Mouse (Mus musculus) kidney, postnatal 4 days (tissue): ENCODE data around the gene Psmd13.
"Not testable (repeated sequence)": the region's sequence is repeated elsewhere in the genome, so short reads cannot be mapped to it uniquely, and the experiment has no call there.

Experiments used
- DNase-seq, 2 experiments: peaks; one replicate each; pipeline ENCODE4 v3.0.0; 2021; ENCODE audit warnings: mixed read lengths in 2 of 2

The Psmd13 gene

GRCm38 (mm10) chr7:140856785-140857549 lies 24.8 kb upstream of the Psmd13 start, which contains the start of gene Ric8a:
Ric8a (plus strand) TSS chr7:140856957.
- peak; percentile 89 to 93 for DNase-seq

DNA sequence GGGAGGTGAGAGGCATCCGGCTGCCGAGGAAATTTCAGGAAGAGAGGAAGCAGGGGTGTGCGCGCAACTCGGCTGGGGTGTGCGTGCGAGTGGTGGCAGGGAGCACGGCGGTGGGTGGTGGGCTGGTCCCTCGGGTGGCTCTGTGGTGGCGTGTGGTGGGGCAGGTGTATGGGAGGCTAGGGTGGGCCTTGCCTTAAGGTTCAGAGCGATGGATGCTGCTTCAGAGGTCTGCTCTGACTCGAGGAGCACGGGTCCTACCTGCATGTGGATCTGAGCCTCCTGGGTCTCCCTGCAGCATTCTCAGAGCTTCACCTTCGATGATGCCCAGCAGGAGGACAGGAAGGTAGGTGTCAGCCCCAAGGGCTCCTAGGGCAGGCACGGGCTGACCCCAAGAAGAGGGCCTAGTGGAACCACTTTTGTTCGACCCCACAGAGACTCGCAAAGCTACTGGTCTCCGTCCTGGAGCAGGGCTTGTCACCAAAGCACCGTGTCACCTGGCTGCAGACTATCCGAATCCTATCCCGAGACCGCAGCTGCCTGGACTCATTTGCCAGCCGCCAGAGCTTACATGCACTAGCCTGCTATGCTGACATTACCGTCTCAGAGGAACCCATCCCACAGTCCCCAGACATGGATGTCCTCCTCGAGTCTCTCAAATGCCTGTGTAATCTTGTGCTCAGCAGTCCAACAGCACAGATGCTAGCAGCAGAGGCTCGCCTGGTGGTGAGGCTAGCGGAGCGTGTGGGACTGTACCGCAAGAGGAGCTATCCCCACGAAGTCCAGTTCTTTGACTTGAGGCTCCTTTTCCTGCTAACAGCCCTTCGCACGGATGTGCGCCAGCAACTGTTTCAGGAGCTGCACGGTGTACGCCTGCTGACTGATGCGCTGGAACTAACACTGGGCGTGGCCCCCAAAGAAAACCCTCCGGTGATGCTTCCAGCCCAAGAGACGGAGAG lies 23.9 kb upstream of the Psmd13 start, which contains the start of gene Bet1l:
Bet1l (minus strand) TSS at position 28 of the 956 bp plus-strand sequence.
- peak in 1 of 2 experiments; percentile 43 for DNase-seq

GRCm38 (mm10) chr7:140858746-140859145 lies 23.0 kb upstream of the Psmd13 start:
- no peak for DNase-seq

DNA sequence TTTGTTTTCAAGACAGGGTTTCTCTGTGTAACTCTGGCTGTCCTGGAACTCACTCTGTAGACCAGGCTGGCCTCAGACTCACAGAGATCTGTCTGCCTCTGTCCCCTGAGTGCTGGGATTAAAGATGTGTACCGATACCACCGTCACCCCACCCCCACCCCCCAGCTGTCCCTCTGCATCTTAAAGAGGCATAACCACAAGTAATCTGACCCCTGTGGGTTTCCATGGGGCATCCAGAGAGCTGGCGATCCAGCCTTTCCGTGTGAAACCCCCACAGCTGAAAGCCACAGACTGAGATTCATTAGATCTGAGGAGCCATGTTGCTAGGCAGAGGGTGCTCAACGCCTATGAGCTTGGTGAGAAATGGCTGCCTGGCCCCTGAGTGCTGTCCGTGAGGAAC lies 21.8 kb upstream of the Psmd13 start:
- no peak for DNase-seq

- no peak for DNase-seq
Observed at GRCm38 (mm10) chr7:140860728-140861127, 21.0 kb upstream of the Psmd13 start.

DNA sequence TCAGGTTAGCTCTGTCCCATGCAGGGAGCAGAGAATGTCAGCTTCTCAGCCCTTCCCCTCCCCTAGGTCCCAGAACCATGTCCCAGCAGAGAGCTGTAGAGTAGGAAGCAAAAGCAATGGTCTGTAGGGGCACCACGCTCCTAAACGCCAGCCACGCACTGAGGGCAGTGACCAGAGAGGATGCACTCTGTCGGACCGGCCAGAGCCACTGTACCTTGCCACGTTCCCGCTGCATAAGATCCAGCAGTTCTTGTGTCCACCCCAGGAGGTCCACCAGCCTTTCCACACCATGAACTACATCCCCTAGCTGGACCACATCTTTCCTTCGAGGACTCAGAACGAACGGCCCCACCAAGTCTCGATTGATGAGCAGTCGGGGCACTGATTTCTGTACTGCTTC lies 17.0 kb upstream of the Psmd13 start:
- no peak for DNase-seq

DNA sequence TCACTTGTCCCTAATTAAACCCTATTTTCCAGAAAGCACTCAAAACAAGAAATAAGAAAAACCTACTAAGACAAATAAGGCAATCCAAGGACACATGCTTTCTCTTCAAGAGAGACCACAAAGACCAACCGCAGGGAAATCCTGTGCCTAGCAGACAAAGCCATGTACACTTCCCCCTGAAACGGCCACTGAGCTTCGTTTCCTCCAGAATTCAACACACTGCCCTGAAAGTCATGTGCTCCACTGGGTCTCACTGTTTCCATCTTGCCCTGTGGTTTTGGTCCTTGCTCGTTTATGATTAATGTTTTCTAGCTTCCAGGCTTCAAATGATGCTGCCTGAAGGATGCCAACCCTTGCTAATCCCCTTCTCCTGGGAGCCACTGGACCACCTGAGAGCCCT lies 7.5 kb upstream of the Psmd13 start:
- DNase-seq: no peak

GRCm38 (mm10) chr7:140877364-140877763 lies 4.4 kb upstream of the Psmd13 start:
- no peak for DNase-seq

DNA sequence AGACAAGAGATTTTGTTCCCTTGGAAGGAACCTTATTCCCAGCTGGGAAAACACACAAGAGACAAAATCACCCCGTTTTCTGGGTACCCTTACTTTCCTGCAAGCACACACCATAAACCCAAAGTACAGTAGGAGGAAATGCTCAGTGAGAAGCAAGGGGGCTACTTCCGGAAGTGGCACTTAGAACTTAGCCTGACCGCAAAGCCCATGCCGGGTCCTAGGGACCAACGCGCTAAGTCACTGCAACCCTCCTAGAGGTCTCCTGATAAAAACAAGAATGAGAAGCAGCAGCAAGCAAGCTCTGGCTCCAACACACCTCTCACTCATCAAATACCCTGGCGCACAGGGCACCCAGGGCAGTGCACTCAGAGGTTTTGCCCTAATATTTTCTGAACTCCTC lies 2.4 kb upstream of the Psmd13 start:
- DNase-seq: no peak

GRCm38 (mm10) chr7:140880419-140880818 lies 1.3 kb upstream of the Psmd13 start:
- peak in 1 of 2 experiments; percentile 37 for DNase-seq

DNA sequence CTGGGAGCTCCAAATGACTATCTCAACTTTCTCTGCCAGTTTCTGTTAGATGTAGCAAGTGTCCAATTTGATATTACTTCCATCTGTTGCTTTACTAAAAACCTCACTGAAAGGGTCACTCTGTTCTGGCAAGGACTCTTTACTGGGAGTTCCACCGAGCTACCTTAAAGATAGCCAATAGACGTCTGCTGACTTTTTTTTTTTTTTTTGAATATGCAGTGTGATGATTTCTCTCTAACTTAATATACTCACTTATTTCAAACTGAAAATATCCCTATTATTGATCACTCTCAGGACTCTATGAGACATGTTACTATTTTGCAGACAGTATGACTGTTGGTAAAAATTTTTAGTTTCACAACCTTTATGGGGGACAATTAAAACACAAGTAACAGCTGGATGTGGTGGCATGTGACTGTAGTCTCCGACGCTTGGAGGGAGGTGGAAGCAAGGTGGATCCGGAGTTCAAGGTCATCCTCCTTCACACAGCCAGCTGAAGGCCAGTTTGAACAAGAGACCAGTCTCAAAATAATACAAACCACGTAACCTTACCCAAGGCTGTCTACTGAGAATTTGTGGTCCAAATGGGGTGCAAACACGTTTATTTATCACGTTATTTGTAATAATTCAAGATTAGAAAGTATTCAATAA lies 778 bp upstream of the Psmd13 start:
- DNase-seq: peak in 1 of 2 experiments; percentile 24

DNA sequence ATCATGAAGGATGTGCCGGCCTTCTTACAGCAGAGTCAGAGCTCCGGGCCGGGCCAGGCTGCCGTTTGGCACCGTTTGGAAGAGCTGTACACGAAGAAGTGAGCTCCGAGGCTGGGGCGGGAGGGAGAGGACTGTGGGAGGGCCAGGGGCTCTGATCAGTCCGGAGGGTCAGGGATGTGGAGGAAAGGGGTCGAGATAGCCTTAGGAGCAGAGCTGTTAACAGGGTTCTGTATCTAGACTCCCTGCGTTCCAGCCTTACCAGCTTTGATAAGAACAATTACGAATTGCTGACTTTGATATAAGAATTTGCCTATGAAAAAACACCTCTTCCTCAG lies 668 bp downstream of the Psmd13 start:
- DNase-seq: no peak

DNA sequence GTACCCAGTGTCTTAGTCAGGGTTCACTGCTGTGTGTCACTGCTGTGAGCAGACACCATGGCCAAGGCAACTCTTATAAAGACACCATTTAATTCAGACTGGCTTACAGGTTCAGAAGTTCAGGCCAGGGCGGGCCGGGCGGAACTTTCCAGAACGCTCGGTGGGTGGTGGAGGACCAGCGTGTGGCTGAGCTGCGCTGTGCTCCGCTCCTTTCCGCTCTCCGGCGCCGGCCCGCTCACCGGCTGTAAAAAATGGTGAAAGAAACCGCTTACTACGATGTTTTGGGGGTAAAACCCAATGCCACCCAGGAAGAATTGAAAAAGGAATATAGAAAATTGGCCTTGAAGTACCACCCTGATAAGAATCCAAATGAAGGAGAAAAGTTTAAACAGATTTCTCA lies 8.9 kb downstream of the Psmd13 start:
- DNase-seq: not testable (repeated sequence)

- no peak for DNase-seq
Observed at GRCm38 (mm10) chr7:140894031-140894430, 12.3 kb downstream of the Psmd13 start.

DNA sequence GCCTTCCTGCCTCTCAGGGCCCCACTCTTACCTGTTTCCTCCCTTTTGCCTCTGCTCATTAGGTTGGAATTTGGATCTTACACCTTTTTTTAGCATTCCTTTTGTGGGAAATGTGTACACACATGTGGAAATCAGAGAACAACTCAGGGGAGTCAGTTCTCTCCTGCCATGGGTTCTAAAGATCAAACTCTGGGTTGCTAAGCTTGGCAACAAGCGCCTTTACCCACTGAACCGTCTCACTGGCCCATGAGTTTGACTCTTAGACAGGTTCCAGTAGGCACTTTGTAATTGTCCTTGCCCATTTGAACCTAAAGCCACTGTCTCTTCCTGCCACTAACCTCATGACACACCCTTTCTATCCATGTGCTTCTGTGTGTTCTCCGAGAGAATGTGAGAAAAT lies 12.8 kb downstream of the Psmd13 start:
- no peak for DNase-seq

GRCm38 (mm10) chr7:140897863-140898262 lies 16.1 kb downstream of the Psmd13 start:
- DNase-seq: no peak

DNA sequence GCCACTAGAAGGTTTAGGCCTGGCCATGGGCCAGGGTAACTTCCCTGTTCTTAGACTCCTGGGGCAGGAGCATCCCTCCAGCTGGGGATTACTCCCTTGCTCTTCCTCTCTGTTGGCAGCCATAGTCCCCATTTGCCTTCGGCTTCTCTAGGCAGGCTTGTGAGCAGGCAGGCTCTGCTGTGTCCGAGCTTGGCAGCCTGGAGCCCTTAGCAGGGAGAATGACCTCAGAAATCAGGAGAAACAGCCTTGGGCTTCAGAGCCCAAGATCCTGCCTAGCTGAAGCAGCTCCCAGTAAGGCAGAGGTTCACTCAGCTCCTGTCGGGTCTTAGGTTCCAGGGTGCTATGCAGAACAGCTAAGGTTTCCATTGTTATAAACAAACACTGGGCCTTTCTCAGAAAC lies 17.4 kb downstream of the Psmd13 start:
- no peak for DNase-seq

DNA sequence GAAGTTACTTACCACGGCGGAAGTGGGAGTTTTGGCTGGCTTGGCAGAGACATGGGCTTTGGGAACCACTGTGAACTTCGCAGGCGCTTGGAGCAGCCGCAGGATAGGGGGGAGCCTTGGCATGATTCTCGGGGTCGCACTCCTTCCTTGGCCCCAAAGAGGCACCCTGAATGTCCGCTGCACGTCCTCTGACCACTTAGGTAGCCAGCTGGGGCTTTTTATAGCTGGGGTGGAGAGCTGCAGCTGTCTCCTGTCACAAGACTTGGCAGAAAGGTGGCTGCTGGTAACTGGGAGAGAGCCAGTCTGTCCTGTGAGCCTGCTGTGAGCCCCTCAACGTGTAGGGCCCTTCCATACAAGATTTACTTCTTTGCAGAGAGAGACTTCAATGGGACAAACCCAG lies 18.5 kb downstream of the Psmd13 start, which contains the start of gene Cox8b:
Cox8b (minus strand) TSS at position 227 of the 400 bp plus-strand sequence.
- DNase-seq: no peak

DNA sequence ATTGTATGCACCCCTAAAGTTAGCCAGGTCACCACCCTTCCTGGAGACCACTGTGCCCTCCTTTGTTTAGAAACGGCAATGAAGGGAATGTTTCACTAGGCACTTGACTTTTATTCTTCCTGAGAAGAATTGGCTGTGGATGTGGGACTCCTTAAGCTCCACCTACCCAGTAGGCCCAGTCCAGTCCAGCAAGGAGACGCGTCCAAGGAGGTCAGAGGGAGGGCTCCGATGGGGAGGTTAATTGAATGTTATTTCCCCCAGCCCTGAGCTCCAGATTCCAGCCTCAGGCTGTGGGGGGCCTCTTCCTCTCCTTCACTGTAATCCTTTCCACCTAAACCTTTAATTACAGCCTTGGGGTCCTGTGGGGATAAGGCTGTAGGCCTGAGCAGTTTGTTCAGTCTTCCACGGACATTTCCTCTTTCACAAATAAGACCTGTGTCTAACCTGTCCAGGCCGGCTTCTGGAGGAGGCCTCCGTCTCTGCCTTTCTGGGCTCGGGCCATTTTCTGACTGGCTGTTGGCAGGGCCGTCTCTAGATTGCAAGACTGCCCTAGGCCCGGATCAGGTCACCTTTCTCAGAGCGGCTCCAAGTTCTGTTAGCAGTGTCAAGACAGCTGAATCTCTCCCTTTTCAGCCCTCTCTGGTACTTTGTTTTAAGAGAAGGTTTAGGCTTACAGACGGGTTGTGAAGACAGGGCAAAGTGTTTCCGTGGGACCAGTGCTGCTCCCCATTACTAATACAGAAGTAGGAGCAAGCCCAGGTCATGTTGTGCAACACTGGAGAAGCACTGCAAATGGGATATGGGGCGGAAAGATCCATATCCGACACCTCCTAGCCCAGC lies 20.5 kb downstream of the Psmd13 start:
- peak in 1 of 2 experiments; percentile 46 for DNase-seq

- DNase-seq: peak; percentile 91 to 92
Observed at GRCm38 (mm10) chr7:140903212-140903611, 21.4 kb downstream of the Psmd13 start.

GRCm38 (mm10) chr7:140905642-140906081 lies 23.9 kb downstream of the Psmd13 start:
- DNase-seq: no peak

DNA sequence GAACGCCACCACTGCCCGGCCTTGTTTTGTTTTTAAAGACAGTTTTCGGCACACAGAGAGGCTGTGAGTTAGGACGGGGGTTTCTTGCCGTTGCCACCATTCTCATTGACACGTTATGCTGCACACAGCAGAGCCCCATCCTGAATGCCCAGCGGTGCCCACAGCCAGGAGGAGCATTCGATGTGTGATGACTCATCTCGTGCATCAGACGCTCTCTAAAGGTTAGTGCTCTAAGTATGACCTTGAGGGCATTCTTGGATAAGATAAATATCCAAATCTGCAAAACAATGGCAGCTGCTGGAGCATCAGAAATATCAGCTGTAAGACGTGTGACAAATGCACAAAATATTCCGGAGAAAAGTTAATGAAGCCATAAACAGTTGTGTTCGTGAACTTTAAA lies 25.4 kb downstream of the Psmd13 start:
- DNase-seq: no peak
